Mouse (Mus musculus): ENCODE measurements at regions not wholly inside any gene's neighbourhood (a gene's known extent, or its start where the extent isn't known, plus 50 kb on each side); places are given as distances from the start of the nearest gene placed in this dataset.

DNA sequence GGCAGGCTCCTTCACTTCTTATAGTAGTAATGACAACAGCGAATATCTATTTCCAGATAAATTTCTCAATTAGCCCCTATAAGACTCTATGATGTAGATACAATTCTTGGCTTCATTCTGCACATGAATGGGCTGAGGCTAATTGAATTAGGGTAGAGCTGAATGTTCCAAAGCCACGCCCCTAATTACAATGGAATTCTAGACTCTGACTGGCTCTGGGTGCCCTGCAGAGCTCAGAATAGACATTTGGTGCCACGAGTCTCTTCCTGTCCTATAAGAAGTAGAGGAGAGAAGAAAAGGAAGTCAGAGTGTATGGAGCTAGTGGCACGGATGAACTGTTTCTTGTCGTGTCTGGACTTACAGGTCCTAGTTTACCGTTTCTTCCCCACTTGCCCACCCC, 449.8 kb downstream of the 1810013L24Rik start:
- H3K27me3 ChIP-seq (replicated peaks; ENCODE audit: low read depth, poor library complexity, severe bottlenecking): no peaks in the 10 kb centered on the region
- WGBS: 73% methylated on average over 6 of the region's 6 CpGs
- peaks cover 7% of the 10 kb centered on the region for H3K4me1 ChIP-seq
- no peaks in the 10 kb centered on the region for H3K9me3 ChIP-seq
- no peak overlapping the region for H3K4me3 ChIP-seq
- no peaks in the 10 kb centered on the region for H3K36me3 ChIP-seq (replicated peaks)
- no peak overlapping the region for H3K27ac ChIP-seq (replicated peaks)
- DNase-seq (ENCODE audit: low spot score): no peak

DNA sequence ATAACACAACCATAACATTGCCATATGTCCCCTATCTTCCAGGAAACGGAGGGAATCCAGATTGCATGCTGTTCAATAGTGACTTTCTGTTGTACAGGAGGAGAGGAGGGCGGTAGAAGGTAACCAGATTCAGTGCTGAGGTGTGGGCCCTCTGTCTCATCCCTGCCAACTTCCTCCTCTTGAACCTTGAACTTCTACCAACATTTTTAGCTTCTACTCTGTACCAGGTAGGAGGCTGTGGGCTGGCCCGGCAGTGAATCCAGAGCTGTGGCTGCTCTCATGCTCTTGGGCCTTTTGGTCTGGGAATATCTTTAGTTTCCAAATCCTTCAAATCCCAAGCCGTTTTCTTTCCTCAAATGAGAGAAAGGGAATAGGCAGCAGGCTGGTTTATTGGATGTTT, 450.5 kb downstream of the 1810013L24Rik start:
- Histone ChIP-seq H3K4me3 (no peak overlapping the region), H3K27me3 (replicated peaks; ENCODE audit: low read depth, poor library complexity, severe bottlenecking) (no peaks in the 10 kb centered on the region), H3K36me3 (replicated peaks) (no peaks in the 10 kb centered on the region), H3K4me1 (peaks cover 7% of the 10 kb centered on the region), H3K27ac (replicated peaks) (no peak overlapping the region), H3K9me3 (no peaks in the 10 kb centered on the region)
- DNase-seq (ENCODE audit: low spot score): no peak
- 72% methylated on average over 4 of the region's 4 CpGs for WGBS

DNA sequence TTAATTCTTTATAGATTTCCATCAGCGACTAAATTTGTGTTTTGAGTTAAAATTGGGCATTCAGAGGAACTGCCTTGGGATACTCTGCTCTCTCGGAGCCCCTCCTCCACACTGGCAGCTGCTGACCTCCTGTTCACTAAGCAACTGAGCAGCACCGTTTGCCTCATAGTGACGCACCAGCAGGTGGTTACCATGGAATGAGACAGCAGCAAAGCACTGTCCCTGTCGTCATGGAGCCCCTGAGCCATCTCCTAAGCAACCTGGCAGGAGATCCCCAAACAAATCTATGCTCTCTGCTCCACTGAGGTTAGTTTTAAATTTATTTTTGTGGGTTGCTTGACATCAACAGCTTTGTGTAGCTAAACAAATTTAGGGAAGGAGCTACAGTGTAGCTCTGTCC, 451.0 kb downstream of the 1810013L24Rik start:
- Histone ChIP-seq H3K4me1 (peaks cover 7% of the 10 kb centered on the region), H3K9me3 (no peaks in the 10 kb centered on the region), H3K27ac (replicated peaks) (no peak overlapping the region), H3K27me3 (replicated peaks; ENCODE audit: low read depth, poor library complexity, severe bottlenecking) (no peaks in the 10 kb centered on the region), H3K4me3 (no peak overlapping the region), H3K36me3 (replicated peaks) (no peaks in the 10 kb centered on the region)
- DNase-seq (ENCODE audit: low spot score): peak; percentile 26
- WGBS: 6% methylated on average over 5 of the region's 5 CpGs

DNA sequence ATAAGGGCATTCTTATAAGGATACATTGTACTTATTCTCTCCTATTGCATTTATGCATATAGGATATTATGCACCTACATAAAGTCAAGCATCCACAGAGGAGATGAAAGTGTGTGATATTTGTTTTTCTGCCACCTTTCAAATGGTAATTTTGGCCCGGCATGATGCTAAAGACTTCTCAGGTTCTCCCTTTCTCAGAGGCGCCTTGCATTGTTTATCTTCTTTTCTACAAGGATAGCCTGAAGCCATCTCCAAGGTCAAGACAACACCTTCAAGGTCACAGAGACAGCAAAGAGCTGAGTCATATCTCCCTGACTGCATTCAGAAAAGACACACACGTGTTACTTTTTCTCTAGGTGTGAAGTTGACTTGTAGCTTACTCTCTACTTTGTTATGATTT, 454.5 kb downstream of the 1810013L24Rik start:
- no peaks in the 10 kb centered on the region for H3K36me3 ChIP-seq (replicated peaks)
- peaks cover 7% of the 10 kb centered on the region for H3K4me1 ChIP-seq
- 48% methylated on average over 3 of the region's 3 CpGs for WGBS
- no peak overlapping the region for H3K27ac ChIP-seq (replicated peaks)
- DNase-seq (ENCODE audit: low spot score): no peak
- H3K27me3 ChIP-seq (replicated peaks; ENCODE audit: low read depth, poor library complexity, severe bottlenecking): no peaks in the 10 kb centered on the region
- no peaks in the 10 kb centered on the region for H3K9me3 ChIP-seq
- H3K4me3 ChIP-seq: no peak overlapping the region

DNA sequence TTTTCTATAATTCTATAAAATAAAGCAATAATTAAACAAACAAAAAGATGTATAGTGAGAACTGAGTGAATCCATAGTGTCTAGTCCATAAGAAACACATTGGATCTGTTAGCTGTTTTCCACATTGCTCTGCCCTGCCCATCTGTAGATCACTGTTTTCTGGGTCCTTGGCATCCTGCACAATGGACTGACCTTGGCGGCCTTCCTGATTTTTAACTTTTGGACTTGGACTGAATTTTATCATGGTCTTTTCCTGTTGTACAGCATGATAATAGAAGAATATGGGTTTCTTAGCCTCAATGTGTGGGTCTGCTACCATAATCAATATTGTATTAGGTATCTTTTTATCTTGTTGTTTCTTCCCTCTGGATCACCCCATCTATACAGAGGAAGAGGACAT, 456.0 kb downstream of the 1810013L24Rik start:
- H3K4me3 ChIP-seq: no peak overlapping the region
- DNase-seq (ENCODE audit: low spot score): no peak
- H3K36me3 ChIP-seq (replicated peaks): no peaks in the 10 kb centered on the region
- H3K27me3 ChIP-seq (replicated peaks; ENCODE audit: low read depth, poor library complexity, severe bottlenecking): no peaks in the 10 kb centered on the region
- H3K27ac ChIP-seq (replicated peaks): no peak overlapping the region
- WGBS: 89% methylated on average over 1 of the region's 1 CpGs
- H3K9me3 ChIP-seq: no peaks in the 10 kb centered on the region
- H3K4me1 ChIP-seq: peaks cover 2% of the 10 kb centered on the region

DNA sequence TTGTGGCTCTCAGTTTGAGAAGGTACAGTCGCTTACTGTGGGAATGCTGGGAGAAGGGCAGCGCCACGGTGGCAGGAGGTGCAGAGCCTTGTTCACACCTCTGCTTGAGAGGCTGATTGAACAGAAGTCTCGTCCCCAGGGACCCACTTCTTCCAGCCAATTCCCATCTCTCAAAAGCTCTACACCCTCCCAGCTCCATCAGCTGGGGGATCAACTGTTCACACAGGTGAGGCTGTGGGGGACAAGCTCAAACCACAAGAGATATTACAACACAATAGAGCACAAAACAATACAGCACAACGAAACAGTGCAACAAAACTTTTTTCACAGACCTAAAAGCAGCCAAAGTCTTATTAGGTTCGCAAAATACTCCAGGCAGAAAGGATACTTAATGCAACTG, 457.7 kb downstream of the 1810013L24Rik start:
- Histone ChIP-seq H3K4me3 (no peak overlapping the region), H3K9me3 (no peaks in the 10 kb centered on the region), H3K27ac (replicated peaks) (no peak overlapping the region), H3K27me3 (replicated peaks; ENCODE audit: low read depth, poor library complexity, severe bottlenecking) (no peaks in the 10 kb centered on the region), H3K36me3 (replicated peaks) (no peaks in the 10 kb centered on the region), H3K4me1 (peaks cover 8% of the 10 kb centered on the region)
- whole genome bisulfite sequencing: 85% methylated on average over 6 of the region's 6 CpGs
- DNase-seq (ENCODE audit: low spot score): no peak

DNA sequence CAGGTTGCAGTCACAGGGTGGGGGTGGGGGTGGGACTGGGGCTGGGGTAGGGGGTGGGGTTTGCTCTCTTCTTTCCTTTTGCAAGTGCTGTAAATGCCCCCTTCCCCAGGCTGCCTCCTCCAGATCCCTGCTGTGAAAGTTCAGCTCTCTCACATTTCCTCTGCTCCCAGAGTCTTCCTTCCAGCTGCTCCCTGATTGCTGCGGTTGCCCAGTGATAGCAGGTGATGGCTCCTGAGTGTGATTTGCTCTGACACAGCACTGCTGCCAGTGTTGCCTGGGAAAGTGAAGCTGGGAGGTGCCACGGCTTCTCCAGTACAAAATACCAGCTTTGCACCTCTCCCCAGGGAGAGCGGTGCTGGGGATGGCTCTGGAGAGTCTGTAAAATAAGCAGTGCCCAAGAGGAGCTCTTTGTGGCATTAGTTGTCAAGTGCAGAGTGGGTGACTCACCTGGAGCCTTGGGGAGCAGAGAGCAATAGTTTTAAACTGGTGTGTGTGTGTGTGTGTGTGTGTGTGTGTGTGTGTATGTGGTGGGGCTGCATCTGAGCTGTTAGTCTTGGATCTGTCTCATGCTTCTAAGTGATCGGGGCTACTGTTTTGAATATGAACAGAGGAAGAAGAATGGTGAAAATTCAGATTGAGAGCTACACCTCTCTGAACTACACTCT, 461.6 kb downstream of the 1810013L24Rik start:
- no peaks in the 10 kb centered on the region for H3K36me3 ChIP-seq (replicated peaks)
- DNase-seq (ENCODE audit: low spot score): peak; percentile 10
- WGBS: 71% methylated on average over 4 of the region's 4 CpGs

DNA sequence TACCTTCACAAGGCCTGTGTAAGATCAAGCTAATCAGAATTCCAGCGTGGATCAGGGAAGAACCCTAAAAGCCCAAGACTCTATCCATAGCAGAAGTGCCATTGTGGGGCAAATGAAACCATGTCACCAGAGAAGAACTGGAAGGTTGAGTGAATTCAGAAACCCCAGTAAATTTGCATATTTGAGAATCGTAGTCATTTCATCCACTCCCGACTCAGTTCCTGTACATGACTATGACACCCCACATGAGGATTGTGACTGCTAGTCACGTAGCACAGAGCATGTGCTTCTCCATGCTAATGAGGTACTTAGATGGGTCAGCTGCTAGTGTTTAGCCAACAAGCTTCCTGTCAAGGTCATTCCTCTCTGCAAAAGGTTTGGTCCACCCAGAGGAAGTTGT, 473.2 kb downstream of the 1810013L24Rik start:
- Histone ChIP-seq H3K36me3 (replicated peaks) (no peaks in the 10 kb centered on the region), H3K9me3 (no peaks in the 10 kb centered on the region), H3K27me3 (replicated peaks; ENCODE audit: low read depth, poor library complexity, severe bottlenecking) (no peaks in the 10 kb centered on the region), H3K4me3 (no peak overlapping the region), H3K27ac (replicated peaks) (no peak overlapping the region), H3K4me1 (no peaks in the 10 kb centered on the region)
- WGBS: 87% methylated on average over 4 of the region's 4 CpGs
- no peak for DNase-seq (ENCODE audit: low spot score)

More for the DNA sequence above, 461.6 kb downstream of the 1810013L24Rik start:
- H3K27ac ChIP-seq (replicated peaks): no peak overlapping the region
- no peaks in the 10 kb centered on the region for H3K9me3 ChIP-seq
- H3K4me3 ChIP-seq: no peak overlapping the region
- peaks cover 8% of the 10 kb centered on the region for H3K4me1 ChIP-seq
- no peaks in the 10 kb centered on the region for H3K27me3 ChIP-seq (replicated peaks; ENCODE audit: low read depth, poor library complexity, severe bottlenecking)

DNA sequence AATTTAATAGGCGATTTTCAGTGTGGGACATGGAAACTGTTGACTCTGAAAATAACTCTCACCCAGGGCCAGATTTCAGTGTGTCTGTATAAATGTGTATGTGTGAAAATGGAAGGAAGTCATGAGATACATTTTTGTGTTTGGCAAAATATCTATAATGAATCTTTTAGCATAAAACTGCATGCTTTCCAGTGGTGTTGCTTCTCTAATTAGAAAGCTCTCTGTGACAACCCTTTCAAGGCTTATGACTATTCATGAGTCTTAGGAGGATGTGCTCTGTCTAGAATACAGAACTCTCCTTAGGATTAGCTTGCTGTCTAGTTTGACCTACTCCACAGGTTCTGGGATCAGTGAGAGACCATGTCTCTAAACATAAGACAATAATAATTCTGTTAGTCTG, 474.2 kb downstream of the 1810013L24Rik start:
- no peak overlapping the region for H3K4me3 ChIP-seq
- no peak overlapping the region for H3K27ac ChIP-seq (replicated peaks)
- DNase-seq (ENCODE audit: low spot score): no peak
- no peaks in the 10 kb centered on the region for H3K27me3 ChIP-seq (replicated peaks; ENCODE audit: low read depth, poor library complexity, severe bottlenecking)
- no peaks in the 10 kb centered on the region for H3K4me1 ChIP-seq
- 90% methylated on average over 1 of the region's 1 CpGs for WGBS
- no peaks in the 10 kb centered on the region for H3K36me3 ChIP-seq (replicated peaks)
- H3K9me3 ChIP-seq: no peaks in the 10 kb centered on the region

DNA sequence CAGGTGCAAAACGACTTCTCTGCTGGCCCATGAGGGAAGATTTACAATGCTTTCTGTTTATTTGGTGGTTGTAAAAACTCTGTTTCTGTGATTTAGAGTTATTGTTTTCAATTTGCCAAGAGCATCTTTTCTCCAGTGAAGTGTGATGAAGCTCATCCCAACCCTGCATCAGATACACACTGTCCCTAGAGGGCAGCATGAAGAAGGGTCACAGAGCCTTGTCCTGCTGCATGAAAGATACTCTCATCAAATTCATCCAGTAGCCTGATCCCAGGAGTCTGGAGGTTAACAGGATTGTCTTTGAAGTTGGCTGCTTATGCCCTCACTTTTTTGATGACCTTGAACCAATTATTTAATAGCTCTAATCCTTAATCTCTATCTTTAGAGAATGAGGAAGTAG, 480.8 kb downstream of the 1810013L24Rik start:
- H3K9me3 ChIP-seq: no peaks in the 10 kb centered on the region
- WGBS: 52% methylated on average over 1 of the region's 1 CpGs

DNA sequence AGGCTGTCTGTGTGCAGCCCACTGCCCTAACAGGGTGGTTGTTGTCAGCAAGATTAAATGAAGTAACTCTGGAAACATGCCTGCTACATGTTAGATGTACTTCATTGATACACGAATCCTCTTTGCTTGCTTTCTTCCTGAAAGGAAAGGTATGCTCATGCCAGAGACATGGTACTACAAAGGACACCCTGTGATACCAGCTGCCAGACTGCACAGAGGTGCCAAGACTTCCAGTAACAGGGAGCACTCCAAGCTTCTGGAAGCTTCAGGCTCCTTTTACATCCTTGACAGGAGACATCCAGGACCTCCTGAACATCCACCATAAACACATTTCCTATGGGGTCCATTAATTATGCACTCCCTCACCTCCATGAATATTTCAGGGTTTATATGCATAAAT, 505.7 kb downstream of the 1810013L24Rik start:
- Histone ChIP-seq H3K4me1 (no peaks in the 10 kb centered on the region), H3K36me3 (replicated peaks) (no peaks in the 10 kb centered on the region), H3K27ac (replicated peaks) (no peak overlapping the region), H3K9me3 (no peaks in the 10 kb centered on the region), H3K4me3 (no peak overlapping the region), H3K27me3 (replicated peaks; ENCODE audit: low read depth, poor library complexity, severe bottlenecking) (no peaks in the 10 kb centered on the region)
- no peak for DNase-seq (ENCODE audit: low spot score)
- 98% methylated on average over 1 of the region's 1 CpGs for WGBS

More for the DNA sequence above, 480.8 kb downstream of the 1810013L24Rik start:
- no peaks in the 10 kb centered on the region for H3K36me3 ChIP-seq (replicated peaks)
- no peaks in the 10 kb centered on the region for H3K4me1 ChIP-seq
- DNase-seq (ENCODE audit: low spot score): no peak
- no peak overlapping the region for H3K4me3 ChIP-seq
- H3K27me3 ChIP-seq (replicated peaks; ENCODE audit: low read depth, poor library complexity, severe bottlenecking): no peaks in the 10 kb centered on the region
- no peak overlapping the region for H3K27ac ChIP-seq (replicated peaks)

DNA sequence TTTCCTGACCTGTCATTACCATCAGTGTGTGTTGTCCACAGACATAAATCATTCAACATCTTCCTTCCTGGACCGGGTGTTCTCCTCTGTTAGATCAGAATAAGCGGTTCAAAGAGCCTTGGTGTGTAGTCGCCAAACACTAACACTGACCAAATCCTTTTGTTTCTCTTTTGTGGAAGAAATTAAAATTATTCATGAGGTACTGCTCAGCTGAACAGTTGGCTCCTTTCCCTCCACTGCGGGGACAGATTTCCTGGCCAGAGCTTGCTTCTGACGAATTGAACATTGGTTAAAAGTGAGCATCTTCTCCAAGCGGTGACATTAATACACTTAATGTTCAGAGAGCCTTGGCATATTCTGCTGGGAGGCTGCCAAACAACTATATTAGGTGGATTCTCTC, 506.2 kb downstream of the 1810013L24Rik start:
- no peaks in the 10 kb centered on the region for H3K9me3 ChIP-seq
- no peak for DNase-seq (ENCODE audit: low spot score)
- H3K27me3 ChIP-seq (replicated peaks; ENCODE audit: low read depth, poor library complexity, severe bottlenecking): no peaks in the 10 kb centered on the region
- no peak overlapping the region for H3K4me3 ChIP-seq
- 91% methylated on average over 6 of the region's 6 CpGs for WGBS
- H3K36me3 ChIP-seq (replicated peaks): no peaks in the 10 kb centered on the region
- H3K27ac ChIP-seq (replicated peaks): no peak overlapping the region
- no peaks in the 10 kb centered on the region for H3K4me1 ChIP-seq

DNA sequence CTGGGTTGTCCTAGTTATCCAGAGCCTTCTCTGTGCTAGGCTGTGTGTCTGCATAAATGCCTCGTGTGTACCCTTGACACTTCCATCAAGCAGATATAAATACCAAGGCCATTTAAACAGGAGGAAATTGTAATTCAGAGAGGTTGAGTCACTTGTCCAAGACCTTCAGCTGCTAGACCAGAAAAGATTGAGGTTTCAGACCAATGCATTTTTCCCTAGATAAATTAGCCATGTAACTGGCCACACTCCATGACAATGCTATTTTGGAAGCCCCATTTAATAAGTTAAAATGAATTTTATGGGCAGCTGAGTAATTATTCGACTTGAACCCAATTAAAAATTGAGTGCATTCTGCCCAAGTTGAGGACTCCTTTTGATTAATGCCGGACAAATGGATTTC, 509.6 kb downstream of the 1810013L24Rik start:
- H3K4me3 ChIP-seq: no peak overlapping the region
- WGBS: 81% methylated on average over 3 of the region's 3 CpGs
- H3K9me3 ChIP-seq: no peaks in the 10 kb centered on the region

More for the DNA sequence above, 509.6 kb downstream of the 1810013L24Rik start:
- Histone ChIP-seq H3K4me1 (no peaks in the 10 kb centered on the region), H3K27me3 (replicated peaks; ENCODE audit: low read depth, poor library complexity, severe bottlenecking) (no peaks in the 10 kb centered on the region), H3K27ac (replicated peaks) (no peak overlapping the region), H3K36me3 (replicated peaks) (no peaks in the 10 kb centered on the region)
- DNase-seq (ENCODE audit: low spot score): no peak

Measured in embryonic facial prominence, embryonic 10.5 days (tissue).